Mouse (Mus musculus) urinary bladder, postnatal 4 days (tissue): ENCODE results near the gene Elfn1.

Source experiments
- DNase-seq, 2 experiments: peaks; one replicate each; pipeline ENCODE4 v3.0.0; 2021 to 2022; ENCODE audit warnings: low spot score in 2 of 2

Elfn1 gene

DNA sequence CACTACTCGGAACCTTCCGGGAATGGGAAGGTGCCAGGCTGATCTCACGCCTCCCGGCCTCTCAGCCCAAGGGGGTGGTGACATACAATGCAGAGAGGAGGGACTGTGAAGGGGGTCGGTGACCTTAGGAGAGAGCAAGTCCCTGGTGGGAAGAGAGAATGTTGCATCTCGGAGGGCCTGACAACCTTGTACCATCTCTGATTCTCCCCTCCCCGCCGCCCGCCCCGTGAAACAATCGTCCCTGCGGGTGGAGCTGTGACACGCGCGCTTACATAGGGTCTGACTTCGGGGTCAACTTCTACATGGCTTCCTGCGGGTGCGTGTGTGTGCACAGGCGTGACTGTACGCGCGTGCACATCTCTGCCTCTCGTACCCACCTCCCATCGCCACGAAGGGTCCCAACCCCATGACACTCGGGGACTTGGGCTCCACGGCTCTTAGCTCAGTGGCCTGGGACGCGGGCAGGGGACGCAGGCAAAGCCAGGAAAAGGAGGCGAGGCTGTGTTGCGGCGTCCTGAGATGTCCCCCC is at the start of gene Elfn1:
Elfn1 (plus strand) TSS at position 230 of the 529 bp plus-strand sequence.
- no peak for DNase-seq

- no peak for DNase-seq
These were observed 47.2 kb upstream of the Elfn1 start for GRCm38 (mm10) chr5:139860328-139861104.

DNA sequence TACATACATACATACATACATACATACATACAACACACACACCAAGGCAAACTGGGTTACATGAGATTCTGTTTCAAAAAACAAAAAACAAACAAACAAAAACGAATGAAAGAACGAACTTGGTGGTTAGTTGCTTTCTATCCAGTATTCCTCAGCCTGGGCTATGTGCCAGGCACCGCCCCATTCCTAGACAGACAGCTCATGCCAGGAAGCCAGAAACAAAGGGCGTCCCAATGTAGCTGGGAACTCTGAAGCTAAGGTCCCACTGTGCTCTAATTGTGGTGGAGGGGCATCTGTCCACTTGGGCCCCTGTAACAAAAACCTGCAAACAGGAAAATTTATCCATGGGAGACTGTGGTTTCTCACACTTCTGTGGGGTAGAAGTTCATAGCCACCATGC is 45.0 kb upstream of the Elfn1 start:
- peak; percentile 33 to 67 for DNase-seq

GRCm38 (mm10) chr5:139870886-139871285 is 36.9 kb upstream of the Elfn1 start:
- no peak for DNase-seq

- no peak for DNase-seq
These were observed 36.2 kb upstream of the Elfn1 start for GRCm38 (mm10) chr5:139871526-139871925.

GRCm38 (mm10) chr5:139877563-139877962 is 30.2 kb upstream of the Elfn1 start:
- DNase-seq: no peak

DNA sequence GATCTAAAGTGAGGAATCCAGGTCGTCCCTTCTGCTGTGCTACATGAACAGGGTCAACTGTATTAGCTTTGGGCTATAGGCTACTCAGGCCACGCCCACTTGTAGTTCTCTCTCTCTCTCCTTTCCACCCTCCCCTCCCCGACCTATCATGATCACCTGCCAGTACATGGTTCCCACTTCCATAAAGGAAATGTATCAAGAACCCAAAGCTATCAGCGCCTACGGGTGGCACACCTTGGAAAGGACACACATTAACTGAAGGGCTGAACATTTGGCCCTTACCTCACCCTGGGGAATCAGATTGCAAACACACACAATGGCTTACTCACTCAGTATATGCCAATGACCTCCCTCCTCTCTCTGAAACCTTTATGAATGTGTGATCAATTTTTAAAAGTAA is 28.0 kb upstream of the Elfn1 start:
- no peak for DNase-seq

GRCm38 (mm10) chr5:139881161-139881560 is 26.6 kb upstream of the Elfn1 start:
- DNase-seq: no peak

GRCm38 (mm10) chr5:139888624-139889023 is 19.1 kb upstream of the Elfn1 start:
- DNase-seq: no peak

DNA sequence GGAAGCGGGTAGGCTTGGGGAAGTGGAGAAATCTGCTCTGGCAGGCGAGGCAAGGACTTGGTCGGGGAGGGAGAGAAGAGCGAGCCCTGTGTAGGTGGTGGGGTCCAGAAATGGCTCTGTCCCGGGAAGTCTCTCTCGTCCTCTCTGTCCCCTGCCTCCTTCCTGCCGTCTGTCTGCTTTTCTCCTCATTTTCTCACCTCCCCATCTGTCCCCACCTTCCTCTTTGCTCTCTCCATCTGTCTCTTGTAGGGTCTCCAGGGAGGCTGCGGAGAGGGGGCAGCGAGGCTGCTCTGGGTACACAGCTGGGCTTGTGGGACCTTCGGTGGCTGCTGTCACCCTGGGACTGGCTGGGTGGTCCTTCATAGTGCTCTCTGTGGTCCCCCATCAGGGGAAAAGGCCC is 18.4 kb upstream of the Elfn1 start:
- DNase-seq: no peak

GRCm38 (mm10) chr5:139892326-139892994 is 15.3 kb upstream of the Elfn1 start:
- DNase-seq: no peak

DNA sequence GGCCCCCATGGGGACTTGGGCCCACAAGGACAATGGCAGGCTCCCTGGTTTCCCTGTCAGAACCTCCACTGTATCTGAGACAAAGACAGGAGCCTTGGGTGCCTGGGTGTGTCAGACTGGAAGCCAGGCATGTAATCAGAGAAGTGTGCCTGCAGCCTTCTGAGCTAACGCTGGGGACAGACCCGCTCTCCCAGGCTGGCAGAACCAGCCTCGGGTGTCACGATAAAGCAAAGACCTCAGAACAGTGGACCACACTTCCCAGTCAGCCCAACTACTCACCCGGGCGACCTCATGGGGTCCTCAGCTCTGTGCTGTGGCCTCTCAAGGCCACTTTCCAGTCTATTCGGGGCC is 14.8 kb upstream of the Elfn1 start:
- DNase-seq: no peak

GRCm38 (mm10) chr5:139894025-139894508 is 13.7 kb upstream of the Elfn1 start:
- peak in 1 of 2 experiments; percentile 56 for DNase-seq

DNA sequence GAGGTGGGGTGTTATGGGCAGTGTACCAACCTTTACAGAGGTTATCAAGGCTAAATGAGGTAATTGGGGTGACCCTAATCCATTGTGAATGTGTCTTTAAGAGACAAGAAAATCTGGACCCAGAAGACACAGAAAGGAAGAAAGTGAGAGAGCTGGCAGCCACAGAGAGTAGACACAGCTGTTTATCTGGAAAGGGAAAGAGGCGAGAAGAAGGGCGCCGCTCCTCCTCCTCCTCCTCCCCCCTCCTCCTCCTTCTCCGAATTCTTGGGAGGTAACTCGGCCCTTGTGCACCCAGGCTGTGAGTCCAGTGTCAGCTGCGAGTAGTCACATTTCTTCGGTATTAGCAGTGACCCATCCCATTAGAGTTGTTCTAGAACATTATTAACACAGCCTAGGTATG is 8.7 kb upstream of the Elfn1 start:
- DNase-seq: no peak

- DNase-seq: no peak
These were observed 2.6 kb upstream of the Elfn1 start for GRCm38 (mm10) chr5:139905121-139905520.

- no peak for DNase-seq
These were observed 1.2 kb upstream of the Elfn1 start for GRCm38 (mm10) chr5:139906507-139906906.

GRCm38 (mm10) chr5:139907241-139907640 is 502 bp upstream of the Elfn1 start:
- DNase-seq: no peak

- DNase-seq: no peak
These were observed 584 bp downstream of the Elfn1 start for GRCm38 (mm10) chr5:139908243-139908810.

DNA sequence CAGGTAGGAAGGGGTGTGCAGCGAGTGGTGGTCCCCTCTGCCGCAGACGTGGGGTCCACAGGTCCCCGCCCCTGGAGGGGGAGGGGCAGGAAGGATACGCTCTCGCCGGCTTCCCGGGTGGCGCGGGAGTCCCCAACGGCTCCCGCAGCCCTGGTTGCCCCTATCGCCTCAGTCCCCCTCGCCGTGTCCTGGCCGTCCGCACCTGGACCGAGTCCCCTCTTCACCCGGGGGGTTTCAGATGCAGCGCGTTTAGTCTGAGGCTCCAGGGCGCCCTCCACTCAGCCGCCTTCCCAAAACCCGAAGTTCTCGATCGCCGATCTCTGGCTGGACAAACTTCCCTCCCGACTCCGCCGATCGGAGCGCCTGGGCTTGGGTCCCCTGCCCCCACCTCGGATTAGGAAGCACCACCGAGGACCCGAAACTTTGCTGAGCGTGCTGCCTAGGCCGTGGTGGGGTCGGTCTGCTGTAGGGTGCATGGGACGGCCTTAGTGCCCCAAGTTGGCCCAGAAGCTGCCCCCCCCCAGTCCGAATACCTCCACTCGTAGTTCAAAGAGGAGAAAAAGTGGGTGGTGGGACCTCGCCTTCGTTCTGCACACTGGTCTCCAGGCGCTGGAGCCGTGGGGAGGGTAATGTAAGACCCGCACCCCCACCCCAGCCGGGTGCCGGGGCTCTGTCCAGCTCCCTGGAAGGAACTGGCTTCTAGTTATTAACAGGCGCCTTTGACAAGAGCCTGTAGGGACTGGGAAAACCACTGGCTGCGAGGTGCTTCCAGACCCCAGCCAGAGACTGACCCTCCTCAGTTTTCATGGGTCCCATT is 1.3 kb downstream of the Elfn1 start:
- no peak for DNase-seq

GRCm38 (mm10) chr5:139909710-139910550 is 2.2 kb downstream of the Elfn1 start:
- DNase-seq: no peak

GRCm38 (mm10) chr5:139910755-139911300 is 3.1 kb downstream of the Elfn1 start:
- DNase-seq: no peak
